Mouse (Mus musculus): ENCODE data around the gene Defb35. TPM values are rescaled to one million over a fixed set of nuclear protein-coding genes. Genes with fewer than 3 reads are reported as not detected.
"Not testable (repeated sequence)": the region's sequence is repeated elsewhere in the genome, so short reads cannot be mapped to it uniquely, and the experiment has no call there.

The Defb35 gene
- polyA plus RNA-seq (2015; fragmentation: Nextera tagmentation; extraction: Ambion mirVana) = not detected in 2 replicates

GRCm38 (mm10) chr8:21938052-21938451 lies at the start of gene Defb35:
Defb35 (plus strand) TSS chr8:21938352.
- not testable (repeated sequence) for H3K36me3 ChIP-seq; H3K4me1 ChIP-seq; H3K27ac ChIP-seq (replicated peaks); H3K4me2 ChIP-seq (replicated peaks); H3K4me3 ChIP-seq (replicated peaks); H3K9me3 ChIP-seq (replicated peaks); ATAC-seq (ENCODE audit: insufficient number of reproducible peaks, low FRiP score, low TSS enrichment, low read depth); H3K9ac ChIP-seq; H3K27me3 ChIP-seq
- WGBS = 84% methylated on average over 4 of the region's 4 CpGs

GRCm38 (mm10) chr8:21906290-21906689 lies 31.9 kb upstream of the Defb35 start, which contains the start of gene Defb11:
Defb11 (minus strand) TSS chr8:21906412.
- not testable (repeated sequence) for H3K27ac ChIP-seq (replicated peaks); H3K4me1 ChIP-seq; H3K4me2 ChIP-seq (replicated peaks); H3K9me3 ChIP-seq (replicated peaks); H3K27me3 ChIP-seq; H3K9ac ChIP-seq; H3K4me3 ChIP-seq (replicated peaks); H3K36me3 ChIP-seq; ATAC-seq (ENCODE audit: insufficient number of reproducible peaks, low FRiP score, low TSS enrichment, low read depth)

DNA sequence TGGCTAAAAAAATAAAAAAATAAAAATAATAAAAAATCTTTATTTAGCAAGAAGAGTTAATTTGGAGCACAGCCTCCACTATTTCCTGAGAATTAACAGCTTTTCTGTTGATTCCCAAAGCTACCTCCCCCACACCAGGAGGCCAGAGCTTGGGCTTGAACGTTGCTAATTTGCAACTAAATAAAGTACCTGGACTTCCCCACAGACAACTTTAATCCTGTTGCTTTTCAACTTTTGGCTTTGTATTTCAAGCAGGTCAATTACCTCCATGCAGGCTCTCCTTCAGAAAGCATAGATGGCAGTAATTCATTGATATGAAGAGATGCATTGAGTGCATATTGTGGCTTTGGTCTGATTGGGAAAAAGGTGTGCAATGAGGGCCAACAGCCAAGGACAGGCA lies 26.2 kb upstream of the Defb35 start:
- Histone ChIP-seq H3K4me1 (no peaks in the 10 kb centered on the region), H3K36me3 (no peaks in the 10 kb centered on the region), H3K27ac (replicated peaks) (no peak overlapping the region), H3K4me2 (replicated peaks) (no peak overlapping the region), H3K9ac (no peak overlapping the region), H3K9me3 (replicated peaks) (no peaks in the 10 kb centered on the region), H3K27me3 (no peaks in the 10 kb centered on the region), H3K4me3 (replicated peaks) (no peak overlapping the region)
- no peak for ATAC-seq (ENCODE audit: insufficient number of reproducible peaks, low FRiP score, low TSS enrichment, low read depth)
- WGBS = 3% methylated on average over 1 of the region's 1 CpGs

GRCm38 (mm10) chr8:21912554-21912953 lies 25.6 kb upstream of the Defb35 start:
- no peak for ATAC-seq (ENCODE audit: insufficient number of reproducible peaks, low FRiP score, low TSS enrichment, low read depth)
- H3K9ac ChIP-seq = no peak overlapping the region
- H3K36me3 ChIP-seq = no peaks in the 10 kb centered on the region
- H3K4me2 ChIP-seq (replicated peaks) = no peak overlapping the region
- WGBS = 18% methylated on average over 2 of the region's 2 CpGs
- H3K9me3 ChIP-seq (replicated peaks) = no peaks in the 10 kb centered on the region
- no peaks in the 10 kb centered on the region for H3K27me3 ChIP-seq
- no peaks in the 10 kb centered on the region for H3K4me1 ChIP-seq
- H3K4me3 ChIP-seq (replicated peaks) = no peak overlapping the region
- no peak overlapping the region for H3K27ac ChIP-seq (replicated peaks)

DNA sequence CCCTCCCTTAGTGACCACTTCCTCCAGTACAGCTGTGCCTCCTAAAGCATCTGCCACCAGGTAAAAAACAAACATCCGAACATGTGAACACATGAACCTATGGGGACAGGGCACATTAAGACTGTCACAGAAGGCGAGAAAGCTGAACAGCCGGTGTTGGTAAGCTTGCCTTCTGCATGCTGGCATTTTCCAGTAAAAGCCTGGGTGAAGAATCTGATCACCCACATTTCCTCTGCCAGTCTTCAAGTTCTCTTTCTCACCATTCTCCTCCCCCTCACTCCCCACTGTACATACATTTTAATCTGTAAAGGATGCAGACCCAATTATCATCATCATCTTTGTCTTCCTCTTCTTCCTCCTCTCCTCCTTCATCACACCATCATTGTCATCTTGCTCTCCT lies 22.5 kb upstream of the Defb35 start:
- no peaks in the 10 kb centered on the region for H3K9me3 ChIP-seq (replicated peaks)
- H3K4me1 ChIP-seq = no peaks in the 10 kb centered on the region
- no peak for ATAC-seq (ENCODE audit: insufficient number of reproducible peaks, low FRiP score, low TSS enrichment, low read depth)
- H3K9ac ChIP-seq = no peak overlapping the region
- H3K4me3 ChIP-seq (replicated peaks) = no peak overlapping the region
- no peak overlapping the region for H3K4me2 ChIP-seq (replicated peaks)
- WGBS = 86% methylated on average over 3 of the region's 3 CpGs
- H3K36me3 ChIP-seq = no peaks in the 10 kb centered on the region
- H3K27ac ChIP-seq (replicated peaks) = no peak overlapping the region
- H3K27me3 ChIP-seq = no peaks in the 10 kb centered on the region

DNA sequence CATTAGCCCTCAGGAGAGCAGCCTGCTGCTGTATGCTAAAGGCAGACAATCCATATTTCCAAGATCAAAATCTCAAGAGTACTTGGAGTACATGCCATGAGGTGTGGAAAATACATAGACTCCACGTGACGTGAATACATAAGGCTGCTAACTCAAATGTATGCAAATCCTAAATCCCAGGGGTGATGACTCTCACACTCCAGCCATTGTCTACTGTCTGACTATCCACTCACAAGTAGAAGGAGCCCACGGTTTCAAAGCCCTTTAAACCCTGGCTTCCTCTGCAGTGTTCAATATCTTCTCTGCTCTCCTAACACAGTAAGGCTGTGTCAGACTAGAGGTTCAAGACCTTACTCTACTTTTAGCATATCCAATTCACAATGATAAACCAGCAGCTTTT lies 7.4 kb upstream of the Defb35 start:
- not testable (repeated sequence) for H3K27ac ChIP-seq (replicated peaks); H3K9me3 ChIP-seq (replicated peaks); H3K4me3 ChIP-seq (replicated peaks); H3K36me3 ChIP-seq; H3K4me2 ChIP-seq (replicated peaks); H3K9ac ChIP-seq; H3K27me3 ChIP-seq; ATAC-seq (ENCODE audit: insufficient number of reproducible peaks, low FRiP score, low TSS enrichment, low read depth); H3K4me1 ChIP-seq
- 80% methylated on average over 3 of the region's 3 CpGs for WGBS

DNA sequence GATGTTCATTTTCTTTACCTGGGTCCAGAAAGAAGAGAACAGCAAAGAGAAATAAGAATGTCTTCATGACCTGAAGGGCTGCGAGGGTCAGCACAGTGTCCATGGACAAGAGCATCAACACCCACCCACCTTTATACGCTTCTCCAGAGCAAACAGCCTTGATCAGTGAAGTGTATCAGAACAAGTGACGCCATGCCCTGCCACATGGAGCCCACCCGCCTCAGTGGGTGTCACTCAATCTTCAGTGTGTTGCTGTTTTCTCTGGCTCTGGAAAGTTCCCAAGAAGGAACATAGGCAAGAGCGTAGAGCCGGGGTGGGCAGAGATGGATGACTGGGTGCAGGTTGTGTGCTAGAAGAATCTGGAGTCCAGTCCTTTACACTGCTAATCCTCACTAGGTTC lies 5.5 kb upstream of the Defb35 start, which contains the start of gene Defb15:
Gene Defb15, minus strand, starts transcription at position 101 of the 400 bp plus-strand sequence.
- H3K27ac ChIP-seq (replicated peaks) = no peak within 1 kb of the TSS
- no peaks in the 10 kb centered on the region for H3K9me3 ChIP-seq (replicated peaks)
- 91% methylated on average over 6 of the region's 6 CpGs for WGBS

DNA sequence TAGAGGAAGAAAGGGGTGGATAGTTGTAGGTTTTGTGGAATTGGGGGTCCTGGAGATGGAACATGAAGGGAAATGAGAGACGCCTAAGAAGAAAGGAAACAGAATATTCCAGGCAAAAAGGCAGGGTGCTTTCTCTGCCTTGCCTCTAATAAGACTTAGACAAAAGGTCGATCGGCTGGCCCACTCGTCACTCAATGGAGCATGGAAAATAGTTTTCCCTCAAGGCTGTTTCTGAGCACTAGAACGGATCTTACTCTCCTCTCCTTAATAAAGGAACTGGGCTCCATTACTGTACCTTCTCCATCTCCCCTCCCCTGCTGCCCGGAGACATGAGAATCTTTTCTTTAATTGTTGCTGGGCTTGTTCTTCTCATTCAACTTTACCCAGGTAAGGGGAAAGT lies 8.3 kb downstream of the Defb35 start, which contains the start of gene Defb13:
Gene Defb13, plus strand, starts transcription at position 301 of the 400 bp plus-strand sequence.
- no peaks in the 10 kb centered on the region for H3K9me3 ChIP-seq (replicated peaks)
- 73% methylated on average over 6 of the region's 6 CpGs for WGBS
- ATAC-seq (ENCODE audit: insufficient number of reproducible peaks, low FRiP score, low TSS enrichment, low read depth) = no peak

More for the DNA sequence above, 5.5 kb upstream of the Defb35 start, which contains the start of gene Defb15:
- ATAC-seq (ENCODE audit: insufficient number of reproducible peaks, low FRiP score, low TSS enrichment, low read depth) = no peak
- H3K4me3 ChIP-seq (replicated peaks) = no peak within 1 kb of the TSS
- no peak within 1 kb of the TSS for H3K4me2 ChIP-seq (replicated peaks)
- H3K9ac ChIP-seq = no peak within 1 kb of the TSS
- no peaks in the 10 kb centered on the region for H3K36me3 ChIP-seq
- no peaks in the 10 kb centered on the region for H3K27me3 ChIP-seq
- no peaks in the 10 kb centered on the region for H3K4me1 ChIP-seq

GRCm38 (mm10) chr8:21947311-21948017 lies 9.3 kb downstream of the Defb35 start:
- H3K4me3 ChIP-seq (replicated peaks) = no peak overlapping the region
- H3K9me3 ChIP-seq (replicated peaks) = no peaks in the 10 kb centered on the region
- 54% methylated on average over 9 of the region's 9 CpGs for WGBS
- no peak overlapping the region for H3K27ac ChIP-seq (replicated peaks)
- no peaks in the 10 kb centered on the region for H3K27me3 ChIP-seq
- H3K9ac ChIP-seq = no peak overlapping the region
- H3K36me3 ChIP-seq = no peaks in the 10 kb centered on the region
- no peaks in the 10 kb centered on the region for H3K4me1 ChIP-seq
- no peak overlapping the region for H3K4me2 ChIP-seq (replicated peaks)
- no peak for ATAC-seq (ENCODE audit: insufficient number of reproducible peaks, low FRiP score, low TSS enrichment, low read depth)

More for the DNA sequence above, 8.3 kb downstream of the Defb35 start, which contains the start of gene Defb13:
- Histone ChIP-seq H3K4me3 (replicated peaks) (no peak within 1 kb of the TSS), H3K4me2 (replicated peaks) (no peak within 1 kb of the TSS), H3K36me3 (no peaks in the 10 kb centered on the region), H3K4me1 (no peaks in the 10 kb centered on the region), H3K27me3 (no peaks in the 10 kb centered on the region), H3K9ac (no peak within 1 kb of the TSS), H3K27ac (replicated peaks) (no peak within 1 kb of the TSS)

- Histone ChIP-seq H3K4me1 (no peaks in the 10 kb centered on the region), H3K36me3 (no peaks in the 10 kb centered on the region), H3K27me3 (no peaks in the 10 kb centered on the region), H3K4me3 (replicated peaks) (no peak overlapping the region), H3K9ac (no peak overlapping the region), H3K9me3 (replicated peaks) (no peaks in the 10 kb centered on the region), H3K27ac (replicated peaks) (no peak overlapping the region), H3K4me2 (replicated peaks) (no peak overlapping the region)
- WGBS = 3% methylated on average over 9 of the region's 9 CpGs
- no peak for ATAC-seq (ENCODE audit: insufficient number of reproducible peaks, low FRiP score, low TSS enrichment, low read depth)
Measured at GRCm38 (mm10) chr8:21955321-21955720, 17.2 kb downstream of the Defb35 start.

GRCm38 (mm10) chr8:21956336-21956735 lies 18.2 kb downstream of the Defb35 start:
- no peak overlapping the region for H3K27ac ChIP-seq (replicated peaks)
- WGBS = 79% methylated on average over 3 of the region's 3 CpGs
- H3K9ac ChIP-seq = no peak overlapping the region
- H3K4me1 ChIP-seq = no peaks in the 10 kb centered on the region
- no peak overlapping the region for H3K4me3 ChIP-seq (replicated peaks)
- H3K27me3 ChIP-seq = no peaks in the 10 kb centered on the region
- no peaks in the 10 kb centered on the region for H3K36me3 ChIP-seq
- no peak for ATAC-seq (ENCODE audit: insufficient number of reproducible peaks, low FRiP score, low TSS enrichment, low read depth)
- no peaks in the 10 kb centered on the region for H3K9me3 ChIP-seq (replicated peaks)
- no peak overlapping the region for H3K4me2 ChIP-seq (replicated peaks)

GRCm38 (mm10) chr8:21958414-21958813 lies 20.3 kb downstream of the Defb35 start, which contains the start of gene Fam90a1a:
Fam90a1a (plus strand) TSS chr8:21958714.
- Histone ChIP-seq H3K9me3 (replicated peaks) (no peaks in the 10 kb centered on the region), H3K27ac (replicated peaks) (no peak within 1 kb of the TSS), H3K4me3 (replicated peaks) (no peak within 1 kb of the TSS), H3K4me2 (replicated peaks) (no peak within 1 kb of the TSS), H3K36me3 (no peaks in the 10 kb centered on the region), H3K27me3 (no peaks in the 10 kb centered on the region), H3K9ac (no peak within 1 kb of the TSS), H3K4me1 (no peaks in the 10 kb centered on the region)
- ATAC-seq (ENCODE audit: insufficient number of reproducible peaks, low FRiP score, low TSS enrichment, low read depth) = no peak
- 78% methylated on average over 2 of the region's 2 CpGs for WGBS

Data from embryonic facial prominence, embryonic 15.5 days (tissue).